In genomic region chr12:103358216-103358615, GRCm38 (mm10) we compare ENCODE assay signal across 18 mouse cellular contexts. TPM values are rescaled to one million over a fixed set of nuclear protein-coding genes. Genes with fewer than 3 reads are reported as not detected.
DNase-seq lines count a peak whose midpoint lies in the region; ATAC-seq and TF ChIP-seq lines count a peak whose summit lies in the region.
"Had no signal": no experiment of that assay in that cellular context is flagged by ENCODE, and none has a peak within 500 bp of the region (broad histone marks: within the 10 kb centered on the region; RNA-seq: fewer than 3 reads in every experiment).

No protein-coding gene starts in this region.

- DNase-seq in heart, adult 11 months, result peak; percentile 97
- no peak for DNase-seq in testis, postnatal 10 days (ENCODE audit: low spot score)
- no peak for DNase-seq in spleen, postnatal 14 days (ENCODE audit: low spot score in 2 of 2)
- no peak for DNase-seq in cerebellum, postnatal 10 days
- DNase-seq in B cell, adult 2 months, result no peak
- DNase-seq: cerebellum, adult 11 months; kidney, postnatal 10 days; midbrain, embryonic 14.5 days had no signal

- no peak for TF ChIP-seq POLR2A in testis, adult 2 months (IDR thresholded peaks at IDR 0.05; ENCODE audit: control insufficient read depth, low read depth, low read length)

- no peaks in the 10 kb centered on the region for H3K9me3 ChIP-seq in heart, embryonic 11.5 days (replicated peaks; ENCODE audit: control insufficient read depth, low read length)
- no peaks in the 10 kb centered on the region for H3K9me3 ChIP-seq in heart, embryonic 16.5 days (replicated peaks; ENCODE audit: control insufficient read depth, low read length)
- H3K9me3 ChIP-seq: embryonic facial prominence, embryonic 15.5 days; hindbrain, embryonic 15.5 days; lung, embryonic 15.5 days had no signal

- peaks cover 16% of the 10 kb centered on the region for H3K4me1 ChIP-seq in heart, embryonic 11.5 days (ENCODE audit: control insufficient read depth, insufficient read depth, low read length)
- no peaks in the 10 kb centered on the region for H3K4me1 ChIP-seq in testis, adult 2 months (ENCODE audit: control insufficient read depth, insufficient read depth, low read length)
- peaks cover 34% of the 10 kb centered on the region for H3K4me1 ChIP-seq in heart, embryonic 16.5 days (ENCODE audit: control insufficient read depth, insufficient read depth, low read length)
- H3K4me1 ChIP-seq: lung, embryonic 15.5 days had no signal

- ATAC-seq in heart, embryonic 11.5 days (replicated peaks; ENCODE audit: insufficient number of reproducible peaks, low FRiP score, low TSS enrichment), result no peak
- ATAC-seq in heart, embryonic 16.5 days (replicated peaks; ENCODE audit: extremely low read depth, insufficient read depth, low FRiP score), result no peak
- ATAC-seq: intestine, postnatal 0 days; Patski had no signal

- no peak overlapping the region for H3K4me2 ChIP-seq in heart, embryonic 11.5 days
- H3K4me2 ChIP-seq in heart, embryonic 16.5 days (ENCODE audit: low read depth, low read length), result peak overlapping the region; percentile 9; the same call in 1 of the 2 replicates
- H3K4me2 ChIP-seq: embryonic facial prominence, embryonic 15.5 days; hindbrain, embryonic 15.5 days; liver, embryonic 11.5 days; lung, embryonic 15.5 days had no signal

- no peaks in the 10 kb centered on the region for H3K36me3 ChIP-seq in heart, embryonic 11.5 days (ENCODE audit: control insufficient read depth, insufficient read depth, low read length)
- no peaks in the 10 kb centered on the region for H3K36me3 ChIP-seq in testis, adult 2 months (ENCODE audit: control insufficient read depth, insufficient read depth, low read length)
- H3K36me3 ChIP-seq in heart, embryonic 16.5 days (ENCODE audit: control insufficient read depth, insufficient read depth), result no peaks in the 10 kb centered on the region
- H3K36me3 ChIP-seq: embryonic facial prominence, embryonic 15.5 days; hindbrain, embryonic 15.5 days; lung, embryonic 15.5 days had no signal

- no peak overlapping the region for H3K27ac ChIP-seq in heart, embryonic 11.5 days (ENCODE audit: low read depth, low read length)
- peak overlapping the region; percentile 27; the same call in 1 of the 2 replicates for H3K27ac ChIP-seq in testis, adult 2 months (ENCODE audit: control insufficient read depth, insufficient read depth, low read depth, low read length)
- H3K27ac ChIP-seq in heart, embryonic 16.5 days (ENCODE audit: low read length), result peak overlapping the region; percentile 67
- H3K27ac ChIP-seq: hindbrain, embryonic 15.5 days; lung, embryonic 15.5 days had no signal

- TF ChIP-seq CTCF in testis, adult 2 months (IDR thresholded peaks at IDR 0.05; ENCODE audit: control insufficient read depth, insufficient read depth, insufficient replicate concordance, low read depth, low read length), result no peak

- WGBS in heart, embryonic 11.5 days (ENCODE audit: insufficient replicate concordance), result 68% methylated on average over 8 of the region's 8 CpGs
- 34% methylated on average over 8 of the region's 8 CpGs for WGBS in heart, embryonic 16.5 days

- no peak overlapping the region for H3K9ac ChIP-seq in heart, embryonic 11.5 days (ENCODE audit: low read depth, low read length)
- H3K9ac ChIP-seq in heart, embryonic 16.5 days (ENCODE audit: low read length), result peak overlapping the region; percentile 34; the same call in 1 of the 2 replicates
- H3K9ac ChIP-seq: embryonic facial prominence, embryonic 15.5 days; hindbrain, embryonic 15.5 days; lung, embryonic 15.5 days had no signal

- no peaks in the 10 kb centered on the region for H3K27me3 ChIP-seq in heart, embryonic 11.5 days (ENCODE audit: control insufficient read depth, insufficient read depth, low read length)
- no peaks in the 10 kb centered on the region for H3K27me3 ChIP-seq in testis, adult 2 months (ENCODE audit: control insufficient read depth, insufficient read depth, low read length)
- no peaks in the 10 kb centered on the region for H3K27me3 ChIP-seq in heart, embryonic 16.5 days (ENCODE audit: control insufficient read depth, insufficient read depth, low read length)
- H3K27me3 ChIP-seq: embryonic facial prominence, embryonic 15.5 days; hindbrain, embryonic 15.5 days; lung, embryonic 15.5 days had no signal

- H3K4me3 ChIP-seq in heart, embryonic 11.5 days (ENCODE audit: low read depth, low read length), result no peak overlapping the region
- no peak overlapping the region for H3K4me3 ChIP-seq in testis, adult 2 months (ENCODE audit: control insufficient read depth, low read depth, low read length)
- H3K4me3 ChIP-seq in heart, embryonic 16.5 days (ENCODE audit: low read length), result no peak overlapping the region
- H3K4me3 ChIP-seq: embryonic facial prominence, embryonic 15.5 days; hindbrain, embryonic 15.5 days; lung, embryonic 15.5 days had no signal

RNA-seq across cellular contexts. Expression of gene Asb2, which starts 2.4 kb away (rescaled TPM):
- 225 and 236 TPM in 2 replicates for polyA plus RNA-seq in heart, embryonic 11.5 days (2014; fragmentation: Nextera tagmentation; extraction: Ambion mirVana)
- polyA plus RNA-seq in testis, adult 2 months (2012; rRNA removed), result 3.6 and 5.1 TPM in 2 replicates
- polyA plus RNA-seq in heart, embryonic 16.5 days (2015; fragmentation: Nextera tagmentation; extraction: Ambion mirVana), result 253 and 264 TPM in 2 replicates

RNA-seq across cellular contexts. Expression of gene Otub2, which starts 30.3 kb away (rescaled TPM):
- polyA plus RNA-seq in heart, embryonic 11.5 days (2014; fragmentation: Nextera tagmentation; extraction: Ambion mirVana), result 20.1 and 24.3 TPM in 2 replicates
- 261 and 268 TPM in 2 replicates for polyA plus RNA-seq in testis, adult 2 months (2012; rRNA removed)
- 9.9 and 11.7 TPM in 2 replicates for polyA plus RNA-seq in heart, embryonic 16.5 days (2015; fragmentation: Nextera tagmentation; extraction: Ambion mirVana)

RNA-seq across cellular contexts. Expression of gene Fam181a, which starts 47.4 kb away (rescaled TPM):
- not detected in 2 replicates for polyA plus RNA-seq in heart, embryonic 11.5 days (2014; fragmentation: Nextera tagmentation; extraction: Ambion mirVana)
- 98.9 and 105 TPM in 2 replicates for polyA plus RNA-seq in testis, adult 2 months (2012; rRNA removed)
- not detected in 2 replicates for polyA plus RNA-seq in heart, embryonic 16.5 days (2015; fragmentation: Nextera tagmentation; extraction: Ambion mirVana)
- polyA plus RNA-seq: embryonic facial prominence, embryonic 15.5 days; intestine, postnatal 0 days; liver, embryonic 11.5 days; lung, embryonic 15.5 days; Patski; thymus, postnatal 0 days had no signal

RNA-seq across cellular contexts. Expression of gene 9330161L09Rik, which starts 49.4 kb away (rescaled TPM):
- polyA plus RNA-seq in heart, embryonic 11.5 days (2014; fragmentation: Nextera tagmentation; extraction: Ambion mirVana), result 0.52 and 0.53 TPM in 2 replicates
- 0.28 and 0.52 TPM in 2 replicates for polyA plus RNA-seq in testis, adult 2 months (2012; rRNA removed)
- 0.15 and 0.38 TPM in 2 replicates for polyA plus RNA-seq in heart, embryonic 16.5 days (2015; fragmentation: Nextera tagmentation; extraction: Ambion mirVana)
- polyA plus RNA-seq: intestine, postnatal 0 days; lung, embryonic 15.5 days had no signal

Comparison
In these comparisons a context has a peak if more than half of its experiments do, and no peak if none do; other contexts are left out.
1. RNA of gene Asb2, which starts 2.4 kb away (polyA plus RNA-seq): 253 to 264 TPM in heart, embryonic 16.5 days and 225 to 236 TPM in heart, embryonic 11.5 days; 3.6 to 5.1 TPM in testis, adult 2 months; every median in the first group is over 10 times any median in the second.
2. RNA of gene Otub2, which starts 30.3 kb away (polyA plus RNA-seq): 261 to 268 TPM in testis, adult 2 months; 20.1 to 24.3 TPM in heart, embryonic 11.5 days and 9.9 to 11.7 TPM in heart, embryonic 16.5 days; every median in the first group is over 10 times any median in the second.
3. RNA of gene Fam181a, which starts 47.4 kb away (polyA plus RNA-seq): 98.9 to 105 TPM in testis, adult 2 months; not detected in heart, embryonic 16.5 days and not detected in heart, embryonic 11.5 days; every median in the first group is over 10 times any median in the second.